Mouse (Mus musculus): ENCODE results near the gene Hlx.

GRCm38 (mm10) chr1:184761988-184762387, 29.6 kb upstream of the Hlx start:
- no peak for TF ChIP-seq GATA1 (IDR thresholded peaks at IDR 0.05; ENCODE audit: borderline replicate concordance, low read length)
- TF ChIP-seq FLI1 (IDR thresholded peaks at IDR 0.05; ENCODE audit: low read length) = no peak
